Mouse (Mus musculus): ENCODE measurements around the gene Med31. TPM values are rescaled to one million over a fixed set of nuclear protein-coding genes. Genes with fewer than 3 reads are reported as not detected.

The Med31 gene
- polyA plus RNA-seq (2015; fragmentation: Nextera tagmentation; extraction: Ambion mirVana), result 59.1 and 60.1 TPM in 2 replicates

- Histone ChIP-seq H3K4me2 (replicated peaks) (peak within 1 kb of the TSS; percentile 95), H3K4me3 (peak within 1 kb of the TSS; percentile 88), H3K27ac (replicated peaks) (peak within 1 kb of the TSS; percentile 91), H3K27me3 (no peaks in the 10 kb centered on the region), H3K36me3 (peaks cover 19% of the 10 kb centered on the region), H3K9ac (replicated peaks) (peak within 1 kb of the TSS; percentile 84), H3K4me1 (peaks cover 32% of the 10 kb centered on the region), H3K9me3 (no peaks in the 10 kb centered on the region)
- WGBS, result under 1% methylated on average over 29 of the region's 29 CpGs
- peak; percentile 83 for ATAC-seq (replicated peaks)
Observed at GRCm38 (mm10) chr11:72215410-72215797, at the start of gene Med31. Med31 (minus strand) TSS chr11:72215592.

DNA sequence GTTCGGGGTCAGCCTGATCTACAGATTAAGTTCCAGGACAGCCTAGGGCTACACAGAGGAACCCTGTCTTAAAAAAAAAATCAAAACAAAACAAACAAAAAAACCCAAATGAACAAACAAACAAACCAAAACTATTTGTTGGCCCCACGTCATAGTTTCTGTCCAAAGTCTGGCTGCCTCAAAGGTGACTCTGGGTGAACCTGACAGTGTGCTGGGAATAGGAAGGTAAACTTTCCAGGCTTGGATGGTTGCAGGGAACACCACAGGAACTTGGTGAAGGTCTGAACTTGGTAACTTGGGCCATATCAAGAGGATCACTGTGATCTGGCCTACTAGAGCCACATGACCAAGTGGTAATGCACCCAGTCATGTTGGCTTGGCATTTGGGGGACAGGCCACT is 41.0 kb upstream of the Med31 start:
- ATAC-seq (replicated peaks), result no peak
- Histone ChIP-seq H3K9ac (replicated peaks) (no peak overlapping the region), H3K27me3 (no peaks in the 10 kb centered on the region), H3K27ac (replicated peaks) (no peak overlapping the region), H3K36me3 (no peaks in the 10 kb centered on the region), H3K4me2 (replicated peaks) (no peak overlapping the region), H3K4me1 (no peaks in the 10 kb centered on the region), H3K9me3 (no peaks in the 10 kb centered on the region), H3K4me3 (no peak overlapping the region)
- WGBS, result 91% methylated on average over 2 of the region's 2 CpGs

- no peaks in the 10 kb centered on the region for H3K9me3 ChIP-seq
- WGBS, result 95% methylated on average over 4 of the region's 4 CpGs
Observed at GRCm38 (mm10) chr11:72255629-72256028, 40.2 kb upstream of the Med31 start.

GRCm38 (mm10) chr11:72245196-72245753 is 29.9 kb upstream of the Med31 start:
- ATAC-seq (replicated peaks), result no peak
- 86% methylated on average over 8 of the region's 8 CpGs for WGBS

More at GRCm38 (mm10) chr11:72255629-72256028, 40.2 kb upstream of the Med31 start:
- H3K36me3 ChIP-seq, result no peaks in the 10 kb centered on the region
- H3K9ac ChIP-seq (replicated peaks), result no peak overlapping the region
- no peak overlapping the region for H3K4me2 ChIP-seq (replicated peaks)
- no peak for ATAC-seq (replicated peaks)
- H3K4me3 ChIP-seq, result no peak overlapping the region
- H3K4me1 ChIP-seq, result no peaks in the 10 kb centered on the region
- no peaks in the 10 kb centered on the region for H3K27me3 ChIP-seq
- H3K27ac ChIP-seq (replicated peaks), result no peak overlapping the region

GRCm38 (mm10) chr11:72240062-72240860 is 24.9 kb upstream of the Med31 start:
- H3K36me3 ChIP-seq, result no peaks in the 10 kb centered on the region
- no peaks in the 10 kb centered on the region for H3K9me3 ChIP-seq
- no peak overlapping the region for H3K4me2 ChIP-seq (replicated peaks)
- H3K4me1 ChIP-seq, result no peaks in the 10 kb centered on the region
- ATAC-seq (replicated peaks), result no peak
- no peak overlapping the region for H3K4me3 ChIP-seq
- no peaks in the 10 kb centered on the region for H3K27me3 ChIP-seq
- no peak overlapping the region for H3K9ac ChIP-seq (replicated peaks)
- 78% methylated on average over 4 of the region's 4 CpGs for WGBS
- no peak overlapping the region for H3K27ac ChIP-seq (replicated peaks)

More at GRCm38 (mm10) chr11:72245196-72245753, 29.9 kb upstream of the Med31 start:
- no peaks in the 10 kb centered on the region for H3K4me1 ChIP-seq
- H3K27ac ChIP-seq (replicated peaks), result no peak overlapping the region
- no peaks in the 10 kb centered on the region for H3K36me3 ChIP-seq
- H3K9ac ChIP-seq (replicated peaks), result no peak overlapping the region
- no peaks in the 10 kb centered on the region for H3K27me3 ChIP-seq
- H3K4me3 ChIP-seq, result no peak overlapping the region
- no peaks in the 10 kb centered on the region for H3K9me3 ChIP-seq
- no peak overlapping the region for H3K4me2 ChIP-seq (replicated peaks)

- H3K27me3 ChIP-seq, result no peaks in the 10 kb centered on the region
- 77% methylated on average over 5 of the region's 5 CpGs for WGBS
- H3K27ac ChIP-seq (replicated peaks), result no peak overlapping the region
- no peak overlapping the region for H3K4me2 ChIP-seq (replicated peaks)
- H3K4me1 ChIP-seq, result no peaks in the 10 kb centered on the region
- H3K4me3 ChIP-seq, result no peak overlapping the region
- no peaks in the 10 kb centered on the region for H3K36me3 ChIP-seq
- no peak for ATAC-seq (replicated peaks)
- H3K9me3 ChIP-seq, result no peaks in the 10 kb centered on the region
- H3K9ac ChIP-seq (replicated peaks), result no peak overlapping the region
Observed at GRCm38 (mm10) chr11:72234013-72234412, 18.6 kb upstream of the Med31 start.

GRCm38 (mm10) chr11:72232991-72233390 is 17.6 kb upstream of the Med31 start:
- 63% methylated on average over 1 of the region's 1 CpGs for WGBS
- H3K36me3 ChIP-seq, result no peaks in the 10 kb centered on the region
- no peaks in the 10 kb centered on the region for H3K9me3 ChIP-seq
- H3K4me3 ChIP-seq, result no peak overlapping the region
- no peak overlapping the region for H3K4me2 ChIP-seq (replicated peaks)
- H3K27ac ChIP-seq (replicated peaks), result no peak overlapping the region
- no peak for ATAC-seq (replicated peaks)
- H3K27me3 ChIP-seq, result no peaks in the 10 kb centered on the region
- no peak overlapping the region for H3K9ac ChIP-seq (replicated peaks)
- H3K4me1 ChIP-seq, result no peaks in the 10 kb centered on the region

- 84% methylated on average over 7 of the region's 7 CpGs for WGBS
- no peak overlapping the region for H3K9ac ChIP-seq (replicated peaks)
- H3K27me3 ChIP-seq, result no peaks in the 10 kb centered on the region
- H3K4me3 ChIP-seq, result no peak overlapping the region
- H3K36me3 ChIP-seq, result no peaks in the 10 kb centered on the region
- no peaks in the 10 kb centered on the region for H3K9me3 ChIP-seq
- H3K27ac ChIP-seq (replicated peaks), result no peak overlapping the region
- H3K4me2 ChIP-seq (replicated peaks), result no peak overlapping the region
- no peaks in the 10 kb centered on the region for H3K4me1 ChIP-seq
- no peak for ATAC-seq (replicated peaks)
Observed at GRCm38 (mm10) chr11:72232068-72232467, 16.7 kb upstream of the Med31 start.

DNA sequence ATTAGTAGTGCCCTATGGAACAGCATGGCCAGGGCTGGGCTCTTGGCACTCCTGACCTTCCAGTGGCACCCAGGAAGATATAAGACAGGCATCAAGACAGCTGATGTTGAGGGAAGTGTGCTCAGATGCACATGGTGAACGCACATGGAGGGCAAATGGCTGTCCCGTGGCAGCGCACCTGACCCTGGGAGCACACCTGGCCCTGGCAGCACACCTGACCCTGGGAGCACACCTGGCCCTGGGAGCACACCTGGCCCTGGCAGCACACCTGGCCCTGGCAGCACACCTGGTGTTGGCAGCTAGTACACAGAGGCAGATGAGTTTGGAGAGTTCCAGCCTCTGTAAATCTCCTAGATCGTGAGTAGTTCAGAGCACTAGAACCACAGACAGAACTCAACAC is 13.1 kb upstream of the Med31 start:
- Histone ChIP-seq H3K4me1 (peaks cover 8% of the 10 kb centered on the region; the same call in 1 of the 2 replicates), H3K9me3 (no peaks in the 10 kb centered on the region), H3K4me2 (replicated peaks) (no peak overlapping the region), H3K27me3 (no peaks in the 10 kb centered on the region), H3K4me3 (no peak overlapping the region), H3K27ac (replicated peaks) (no peak overlapping the region), H3K9ac (replicated peaks) (no peak overlapping the region), H3K36me3 (no peaks in the 10 kb centered on the region)
- no peak for ATAC-seq (replicated peaks)
- WGBS, result 96% methylated on average over 4 of the region's 4 CpGs

- Histone ChIP-seq H3K27me3 (no peaks in the 10 kb centered on the region), H3K9me3 (no peaks in the 10 kb centered on the region), H3K4me3 (no peak overlapping the region), H3K4me1 (peaks cover 8% of the 10 kb centered on the region; the same call in 1 of the 2 replicates), H3K27ac (replicated peaks) (no peak overlapping the region), H3K4me2 (replicated peaks) (no peak overlapping the region), H3K9ac (replicated peaks) (no peak overlapping the region), H3K36me3 (no peaks in the 10 kb centered on the region)
- ATAC-seq (replicated peaks), result no peak
- WGBS, result 94% methylated on average over 6 of the region's 6 CpGs
Observed at GRCm38 (mm10) chr11:72226901-72227300, 11.5 kb upstream of the Med31 start.

GRCm38 (mm10) chr11:72226020-72226791 is 10.8 kb upstream of the Med31 start:
- no peak for ATAC-seq (replicated peaks)
- Histone ChIP-seq H3K4me3 (no peak overlapping the region), H3K9me3 (no peaks in the 10 kb centered on the region), H3K27ac (replicated peaks) (no peak overlapping the region; the same call in 1 of the 2 replicates), H3K9ac (replicated peaks) (no peak overlapping the region), H3K36me3 (no peaks in the 10 kb centered on the region), H3K27me3 (no peaks in the 10 kb centered on the region), H3K4me1 (peaks cover 8% of the 10 kb centered on the region; the same call in 1 of the 2 replicates), H3K4me2 (replicated peaks) (no peak overlapping the region)
- 21% methylated on average over 10 of the region's 10 CpGs for WGBS

DNA sequence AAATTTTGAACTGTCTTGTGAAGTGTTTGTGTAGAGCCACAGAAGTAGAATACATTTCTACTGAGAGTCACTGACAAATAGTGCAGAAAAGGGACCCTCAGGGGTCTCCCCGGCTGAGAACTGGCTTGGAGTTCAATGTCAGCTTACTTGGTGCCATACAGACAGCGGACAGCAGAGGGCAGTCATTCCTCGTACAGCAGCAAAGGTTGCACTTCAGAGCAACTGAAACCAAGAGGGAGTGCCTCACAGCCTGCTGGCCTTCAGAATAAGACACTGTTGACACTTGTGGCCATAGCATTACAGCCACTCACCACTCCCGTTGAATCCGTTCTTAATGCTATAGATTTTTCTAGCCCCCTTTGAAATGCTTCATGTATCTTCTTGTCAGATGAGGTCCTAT is 9.5 kb upstream of the Med31 start:
- no peak for ATAC-seq (replicated peaks)
- H3K27me3 ChIP-seq, result no peaks in the 10 kb centered on the region
- peaks cover 8% of the 10 kb centered on the region; the same call in 1 of the 2 replicates for H3K4me1 ChIP-seq
- no peaks in the 10 kb centered on the region for H3K9me3 ChIP-seq
- no peak overlapping the region for H3K4me3 ChIP-seq
- H3K27ac ChIP-seq (replicated peaks), result no peak overlapping the region
- no peak overlapping the region for H3K4me2 ChIP-seq (replicated peaks)
- WGBS, result 11% methylated on average over 5 of the region's 5 CpGs
- no peak overlapping the region for H3K9ac ChIP-seq (replicated peaks)
- H3K36me3 ChIP-seq, result no peaks in the 10 kb centered on the region

Data from forebrain, embryonic 15.5 days (tissue).